Mouse (Mus musculus) T-helper 17 cell (primary cell): ENCODE results near the gene Gja5.
"Not testable (repeated sequence)": the region's sequence is repeated elsewhere in the genome, so short reads cannot be mapped to it uniquely, and the experiment has no call there.

ENCODE experiments used
- in situ Hi-C, 2 experiments: fragments of 300-600 bp; cut with MboI, MseI; formaldehyde crosslinking; loops; 1 replicate in 1 of 2; 2 replicates in 1 of 2; pipeline ENCODE4 v1.15.1; 2025; ENCODE audit warnings: high pct_unique_total_duplicates in 2 of 2

The Gja5 gene

DNA sequence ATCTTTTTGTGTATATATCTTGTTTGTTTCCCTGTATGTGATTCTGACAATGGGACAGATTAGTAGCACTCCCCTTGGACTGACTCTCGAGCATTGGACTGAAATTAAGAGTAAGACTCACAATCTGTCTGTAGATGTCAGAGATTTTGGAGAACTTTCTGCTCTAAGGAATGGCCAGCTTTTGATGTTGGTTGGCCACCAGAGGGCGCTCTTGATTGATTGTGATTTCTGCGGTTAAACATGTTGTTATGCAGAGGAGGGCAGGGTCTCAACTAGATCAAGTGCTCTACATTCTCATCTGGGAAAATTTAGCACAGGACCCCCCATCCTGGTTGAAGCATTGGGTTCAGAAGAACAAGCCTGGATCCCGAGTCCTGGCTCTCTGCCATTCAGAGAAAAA is 182.8 kb downstream of the Gja5 start:
- in situ Hi-C loops, result loop anchor here in 1 of 2 experiments (5.0 to 10.0 kb wide), 3 partner anchors 100 to 903 kb away; partner anchors contain the start of gene Sv2a

DNA sequence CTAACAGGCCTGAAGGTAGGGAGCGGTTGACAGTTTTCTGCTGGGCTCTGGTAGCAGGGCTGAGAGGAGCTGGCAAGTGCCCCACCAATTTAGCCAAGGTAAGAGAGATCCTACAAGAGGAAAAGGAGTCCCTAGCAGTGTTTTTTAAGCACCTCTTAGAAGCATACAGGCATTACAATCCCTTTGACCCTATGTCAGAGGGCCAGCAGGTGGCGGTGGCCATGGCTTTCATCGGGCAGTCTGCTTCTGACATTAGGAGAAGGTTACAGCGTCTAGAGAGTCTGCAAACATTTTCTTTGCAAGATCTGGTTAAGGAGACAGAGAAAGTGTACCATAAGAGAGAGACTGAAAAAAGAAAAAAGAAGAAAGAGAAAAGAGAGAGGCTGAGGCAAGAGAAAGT is 183.8 kb downstream of the Gja5 start:
- in situ Hi-C loops, result loop anchor here in 1 of 2 experiments (5.0 to 10.0 kb wide), 3 partner anchors 99 to 903 kb away; partner anchors contain the start of gene Sv2a

DNA sequence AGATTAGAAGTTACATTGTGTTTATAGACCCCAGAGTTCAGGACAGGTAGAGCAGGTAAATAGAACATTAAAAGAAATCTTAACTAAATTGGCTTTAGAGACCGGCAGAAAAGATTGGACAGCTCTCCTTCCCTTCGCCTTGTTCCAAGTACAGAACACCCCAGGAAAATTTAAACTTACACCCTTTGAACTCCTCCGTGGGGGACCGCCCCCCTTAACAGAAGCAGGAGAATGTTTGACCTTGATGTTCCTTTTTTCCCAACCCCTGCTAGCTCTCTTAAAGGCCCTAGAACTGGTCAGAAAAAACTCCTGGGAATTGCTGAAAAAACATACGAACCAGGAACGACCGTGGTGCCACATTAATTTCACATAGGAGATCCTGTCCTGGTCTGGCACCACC is 187.5 kb downstream of the Gja5 start:
- in situ Hi-C loops, result not testable (repeated sequence)

DNA sequence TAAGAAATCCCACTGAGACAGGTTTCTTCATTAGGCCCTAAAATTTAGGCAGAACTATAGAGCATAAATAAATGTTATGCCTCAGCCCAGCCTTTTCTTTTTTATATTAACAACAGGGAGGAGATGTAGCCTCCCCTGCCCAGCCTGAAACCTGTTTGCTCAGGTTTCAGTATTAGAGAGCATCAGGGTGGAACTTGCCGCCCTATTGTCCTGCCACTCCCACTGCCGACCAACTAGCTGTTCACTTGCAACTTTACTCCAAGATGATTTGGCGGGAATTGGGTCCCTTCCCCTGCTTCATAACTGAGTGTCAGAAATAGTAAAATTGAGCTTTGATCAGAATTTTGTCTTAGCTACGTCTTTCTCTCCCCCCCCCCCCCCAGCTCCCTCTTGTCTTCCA is 192.2 kb downstream of the Gja5 start:
- in situ Hi-C loops, result not testable (repeated sequence)

GRCm38 (mm10) chr3:97100784-97101641 is 196.5 kb downstream of the Gja5 start:
- in situ Hi-C loops, result no loop called here

DNA sequence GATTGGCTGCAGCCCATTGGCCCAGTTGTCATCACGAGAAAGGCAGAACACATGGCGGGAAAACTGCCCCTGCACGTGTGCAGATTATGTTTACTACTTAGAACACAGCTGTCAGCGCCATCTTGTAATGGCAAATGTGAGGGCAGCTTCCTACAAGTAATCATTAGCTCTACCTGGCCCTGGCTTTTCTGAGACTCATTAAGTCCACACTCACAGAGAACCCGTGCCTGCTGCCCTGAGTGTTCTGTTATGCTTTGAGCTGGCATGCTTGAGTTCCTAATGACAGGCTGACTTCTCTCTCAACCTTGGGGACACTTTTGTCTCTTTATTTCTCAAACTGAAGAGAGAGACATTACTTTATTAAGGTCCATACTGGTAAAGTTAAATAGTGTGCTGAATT is 199.5 kb downstream of the Gja5 start:
- in situ Hi-C loops, result not testable (repeated sequence)

GRCm38 (mm10) chr3:97104696-97105430 is 200.4 kb downstream of the Gja5 start:
- in situ Hi-C loops, result no loop called here

GRCm38 (mm10) chr3:97117511-97117910 is 213.0 kb downstream of the Gja5 start:
- in situ Hi-C loops, result no loop called here

DNA sequence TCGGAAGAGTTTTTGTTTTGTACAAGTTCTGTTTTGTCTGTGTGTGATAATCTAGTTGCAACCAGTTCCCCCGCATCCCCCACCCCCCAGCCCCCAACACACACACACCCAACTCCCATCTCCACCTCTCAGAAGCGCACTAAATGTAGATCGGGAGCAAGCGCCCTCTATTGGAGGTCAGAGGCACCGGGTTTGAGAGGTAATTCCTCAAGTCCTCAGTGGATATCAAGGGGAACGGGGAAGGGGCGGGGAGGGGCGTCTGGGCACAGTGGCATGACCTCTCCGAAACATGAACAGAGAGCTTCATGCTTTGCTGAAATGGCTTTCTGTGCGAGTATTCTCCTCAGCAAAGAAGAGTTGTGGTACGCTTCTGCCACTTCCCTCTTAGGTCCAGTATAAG is 213.8 kb downstream of the Gja5 start:
- in situ Hi-C loops, result no loop called here

DNA sequence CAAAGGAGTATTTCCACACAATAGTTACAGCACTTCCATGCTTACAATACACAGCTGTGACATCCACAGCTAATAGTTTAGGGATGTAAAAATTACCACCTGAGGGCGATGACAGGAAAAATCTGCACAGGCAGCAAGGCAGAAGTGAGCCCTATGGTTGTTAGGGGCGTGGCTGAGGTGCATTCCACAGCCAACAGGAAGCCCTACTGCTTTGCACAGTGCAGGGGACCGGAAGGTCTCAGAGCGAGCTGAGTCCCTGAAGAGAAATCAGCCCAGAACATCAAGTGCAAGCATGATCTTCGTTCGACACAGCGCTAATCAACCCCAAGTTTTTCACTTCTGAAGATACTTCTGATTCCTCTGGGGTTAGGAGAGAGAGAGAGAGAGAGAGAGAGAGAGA is 219.7 kb downstream of the Gja5 start:
- in situ Hi-C loops, result no loop called here
